Mouse (Mus musculus) lung, adult 2 months (tissue): Measurements from ENCODE around the gene Pcyt1a. TPM values are rescaled to one million over a fixed set of nuclear protein-coding genes. Genes with fewer than 3 reads are reported as not detected.
A peak's percentile ranks its signal among the peaks of the same experiment; 100 is the strongest.

ENCODE experiments used
- DNase-seq: peaks from one replicate; pipeline ENCODE4 v3.0.0; 2022
- H3K4me1 ChIP-seq: fragments of 200-500 bp; 2 replicates; pipeline ENCODE4 v1.6.1; 2011; ENCODE audit warnings: low read length; ENCODE audit not compliant: control insufficient read depth, insufficient read depth
- H3K4me3 ChIP-seq: fragments of 200-500 bp; replicated peaks from 2 replicates; pipeline ENCODE3; 2011; ENCODE audit warnings: low read depth, mild to moderate bottlenecking, control low read depth, low read length; ENCODE audit errors: extremely low read depth
- CTCF ChIP-seq: fragments of 200-500 bp; IDR thresholded peaks from 2 replicates; pipeline ENCODE4 v1.5.1; 2011; ENCODE audit warnings: mild to moderate bottlenecking, low read length, control low read depth; ENCODE audit not compliant: insufficient read depth
- POLR2A ChIP-seq: fragments of 200-500 bp; IDR thresholded peaks from 2 replicates; pipeline ENCODE4 v1.6.1; 2011; ENCODE audit warnings: low read depth, mild to moderate bottlenecking, control low read depth, low read length, borderline replicate concordance; ENCODE audit errors: extremely low read depth
- WGBS: fragments of 180-500 bp; shearing (Covaris S2); methylation state at CpG from one replicate; pipeline ENCODE4 v1.1.7; 2018; 5-methylcytosine and 5-hydroxymethylcytosine counted together
- polyA plus RNA-seq: library from polyadenylated mRNA; depleted of rRNA; stranded (reverse); fragments of >200 nt; gene quantifications from 2 replicates; pipeline ENCODE4 v1.2.3, GENCODE M21; 2012

The Pcyt1a gene
- polyA plus RNA-seq, 1 experiment: 55.2 TPM

GRCm38 (mm10) chr16:32506868-32507267 is 76.1 kb downstream of the Pcyt1a start:
- H3K4me3 ChIP-seq: no peak overlapping the region
- WGBS: 77% methylated on average over 7 of the region's 7 CpGs
- TF ChIP-seq POLR2A (no peak), CTCF (no peak)
- H3K4me1 ChIP-seq: no peaks in the 10 kb centered on the region; the same call in 1 of the 2 replicates
- no peak for DNase-seq

GRCm38 (mm10) chr16:32507407-32507806 is 76.7 kb downstream of the Pcyt1a start:
- H3K4me3 ChIP-seq: no peak overlapping the region
- 16% methylated on average over 9 of the region's 9 CpGs for WGBS
- DNase-seq: peak; percentile 48
- H3K4me1 ChIP-seq: no peaks in the 10 kb centered on the region; the same call in 1 of the 2 replicates
- TF ChIP-seq POLR2A (no peak), CTCF (peak; percentile 81)

GRCm38 (mm10) chr16:32508035-32508434 is 77.3 kb downstream of the Pcyt1a start:
- H3K4me3 ChIP-seq: no peak overlapping the region
- 84% methylated on average over 5 of the region's 5 CpGs for WGBS
- no peaks in the 10 kb centered on the region; the same call in 1 of the 2 replicates for H3K4me1 ChIP-seq
- TF ChIP-seq POLR2A (no peak), CTCF (no peak)
- no peak for DNase-seq

- WGBS: 54% methylated on average over 3 of the region's 3 CpGs
- Histone ChIP-seq H3K4me1 (no peaks in the 10 kb centered on the region; the same call in 1 of the 2 replicates), H3K4me3 (no peak overlapping the region)
- TF ChIP-seq CTCF (no peak), POLR2A (no peak)
- no peak for DNase-seq
Measured at GRCm38 (mm10) chr16:32508506-32509065, 77.9 kb downstream of the Pcyt1a start.

GRCm38 (mm10) chr16:32509066-32509942 is 78.6 kb downstream of the Pcyt1a start:
- Histone ChIP-seq H3K4me3 (no peak overlapping the region), H3K4me1 (no peaks in the 10 kb centered on the region; the same call in 1 of the 2 replicates)
- DNase-seq: no peak
- 59% methylated on average over 9 of the region's 9 CpGs for WGBS
- TF ChIP-seq POLR2A: no peak
- TF ChIP-seq CTCF: no peak

- 65% methylated on average over 18 of the region's 18 CpGs for WGBS
- no peaks in the 10 kb centered on the region; the same call in 1 of the 2 replicates for H3K4me1 ChIP-seq
- TF ChIP-seq POLR2A: no peak
- no peak for TF ChIP-seq CTCF
- no peak overlapping the region for H3K4me3 ChIP-seq
- DNase-seq: no peak
Measured at GRCm38 (mm10) chr16:32510399-32511337, 79.9 kb downstream of the Pcyt1a start.

GRCm38 (mm10) chr16:32511338-32511734 is 80.6 kb downstream of the Pcyt1a start:
- TF ChIP-seq POLR2A: no peak
- no peak for TF ChIP-seq CTCF
- Histone ChIP-seq H3K4me3 (no peak overlapping the region), H3K4me1 (no peaks in the 10 kb centered on the region; the same call in 1 of the 2 replicates)
- WGBS: 74% methylated on average over 3 of the region's 3 CpGs
- DNase-seq: no peak

DNA sequence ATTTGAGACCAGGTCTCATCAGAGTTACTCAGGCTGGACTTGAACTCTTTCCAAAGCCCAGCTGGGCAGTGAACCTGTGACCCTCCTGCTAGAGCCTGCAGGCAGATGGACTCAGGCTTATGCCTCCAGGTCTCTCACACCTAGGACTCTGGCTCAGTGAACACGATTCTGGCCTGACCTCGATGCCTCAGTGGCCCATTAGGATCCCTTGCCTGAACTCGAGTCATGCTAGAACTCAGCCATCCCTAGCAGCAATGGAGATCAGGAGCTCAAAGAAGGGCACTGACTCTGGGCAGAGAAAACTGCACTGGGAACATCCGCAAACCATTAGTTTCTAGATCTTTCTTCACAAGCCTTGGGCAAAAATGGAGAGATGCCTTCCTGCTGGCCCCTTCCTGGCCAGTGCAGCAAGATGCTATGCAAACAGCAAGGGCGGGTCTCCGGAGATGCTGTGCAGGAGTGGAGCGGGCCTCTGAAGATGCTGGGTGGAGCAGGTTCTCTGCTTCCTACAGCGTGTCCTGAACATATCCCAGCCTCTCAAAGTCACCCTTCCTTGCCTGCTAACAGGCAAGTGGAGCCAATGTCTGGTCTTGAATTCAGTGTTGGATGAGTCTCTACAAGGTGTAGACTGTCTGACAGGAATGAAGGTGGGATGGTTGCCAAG is 81.2 kb downstream of the Pcyt1a start:
- H3K4me1 ChIP-seq: no peaks in the 10 kb centered on the region; the same call in 1 of the 2 replicates
- 88% methylated on average over 8 of the region's 8 CpGs for WGBS
- no peak overlapping the region for H3K4me3 ChIP-seq
- DNase-seq: no peak
- TF ChIP-seq POLR2A (no peak), CTCF (no peak)

DNA sequence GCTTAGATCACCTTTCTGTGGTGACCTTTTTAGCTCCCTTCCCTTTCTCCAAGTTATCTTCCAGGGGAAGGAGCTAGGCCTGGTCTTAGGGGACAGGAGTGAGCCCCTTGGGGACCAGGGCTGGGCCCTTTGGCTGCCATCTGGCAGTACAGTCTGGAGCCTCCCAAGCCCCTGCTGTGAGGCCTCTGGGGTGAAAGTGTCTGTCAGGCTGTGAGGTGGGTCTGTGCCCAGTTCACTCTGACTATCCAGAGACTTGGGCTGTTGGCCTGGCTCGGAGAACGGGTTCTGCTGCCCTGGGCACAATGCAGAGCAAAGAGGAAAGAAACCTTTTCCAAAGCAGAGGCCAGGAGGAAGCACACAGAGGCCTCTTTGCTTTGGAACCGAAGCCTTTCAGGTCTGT is 82.2 kb downstream of the Pcyt1a start:
- WGBS: 50% methylated on average over 3 of the region's 3 CpGs
- Histone ChIP-seq H3K4me1 (no peaks in the 10 kb centered on the region; the same call in 1 of the 2 replicates), H3K4me3 (no peak overlapping the region)
- no peak for TF ChIP-seq CTCF
- no peak for TF ChIP-seq POLR2A
- DNase-seq: no peak
